14 mouse cellular contexts compared by ENCODE assay signal in genomic region chr11:76849596-76849995, GRCm38 (mm10). TPM values are rescaled to one million over a fixed set of nuclear protein-coding genes. Genes with fewer than 3 reads are reported as not detected.
A peak's percentile ranks its signal among the peaks of the same experiment; 100 is the strongest.
DNase-seq lines count a peak whose midpoint lies in the region.
"Had no signal": no experiment of that assay in that cellular context is flagged by ENCODE, and none has a peak within 500 bp of the region (broad histone marks: within the 10 kb centered on the region; RNA-seq: fewer than 3 reads in every experiment).

No protein-coding gene starts in this region.

- peak; percentile 51 to 75 for DNase-seq in cerebellum, postnatal 14 days
- no peak for DNase-seq in cerebellum, postnatal 4 days (ENCODE audit: low spot score in 2 of 2)
- peak; percentile 8 for DNase-seq in layer of hippocampus, adult 11-12 months (ENCODE audit: low spot score)
- DNase-seq in layer of hippocampus, postnatal 36 days = no peak
- DNase-seq in urinary bladder, postnatal 14 days (ENCODE audit: low spot score) = peak; percentile 3
- no peak for DNase-seq in urinary bladder, postnatal 10 days (ENCODE audit: low spot score)
- DNase-seq in kidney, postnatal 36 days = peak; percentile 51 to 55
- DNase-seq in embryo, embryonic 9.5 days (ENCODE audit: extremely low spot score) = no peak
- DNase-seq: cerebellum, adult 2 months; heart, postnatal 14 days; lung, adult 18-20 months; right cerebral cortex, adult 18-20 months had no signal

RNA-seq across cellular contexts. Expression of gene Cpd, which starts 2.8 kb away (rescaled TPM):
- total RNA-seq in layer of hippocampus, postnatal 36 days (2021) = 10 to 100 TPM; 61.8 to 67.7 TPM

RNA-seq across cellular contexts. Expression of gene Tmigd1, which starts 52.4 kb away (rescaled TPM):
- not detected for total RNA-seq in layer of hippocampus, postnatal 36 days (2021)
- total RNA-seq: gastrocnemius, adult 8-10 months; layer of hippocampus, postnatal 14 days had no signal

Comparison
In these comparisons a context has a peak if more than half of its experiments do, and no peak if none do; other contexts are left out.
1. DNase-seq: peak in cerebellum, postnatal 14 days (2 of 2), layer of hippocampus, adult 11-12 months (single experiment), urinary bladder, postnatal 14 days (single experiment) and kidney, postnatal 36 days (2 of 2); none in cerebellum, postnatal 4 days (0 of 2), layer of hippocampus, postnatal 36 days (0 of 2), urinary bladder, postnatal 10 days (single experiment) and embryo, embryonic 9.5 days (single experiment).